Mouse (Mus musculus) bone marrow macrophage, adult 2 months (primary cell): Measurements from ENCODE around the gene Gm3696. TPM values are rescaled to one million over a fixed set of nuclear protein-coding genes. Genes with fewer than 3 reads are reported as not detected.
"Not testable (repeated sequence)": the region's sequence is repeated elsewhere in the genome, so short reads cannot be mapped to it uniquely, and the experiment has no call there.

Experiments
- H3K27ac ChIP-seq: 2 replicates; pipeline ENCODE4 v1.5.1; 2012; ENCODE audit warnings: low read depth, low read length; ENCODE audit not compliant: insufficient read depth
- H3K4me1 ChIP-seq: 2 replicates; pipeline ENCODE4 v1.6.1; 2012; ENCODE audit warnings: low read length; ENCODE audit not compliant: control insufficient read depth, insufficient read depth
- H3K4me3 ChIP-seq: 2 replicates; pipeline ENCODE4 v1.5.1; 2012; ENCODE audit warnings: mild to moderate bottlenecking, low read length, moderate library complexity; ENCODE audit not compliant: insufficient read depth
- polyA plus RNA-seq: library from polyadenylated mRNA; stranded (reverse); fragments of >200 nt; gene quantifications from 2 replicates; pipeline ENCODE4 v1.2.4, GENCODE M21; 2012; ENCODE audit not compliant: missing spikeins, insufficient read depth, insufficient read length

Gm3696 gene
- not detected in 2 replicates for polyA plus RNA-seq

GRCm38 (mm10) chr14:7100521-7100920 is at the start of gene Gm3696:
Gm3696 (minus strand) TSS chr14:7100621.
- H3K27ac ChIP-seq, H3K4me3 ChIP-seq, H3K4me1 ChIP-seq: not testable (repeated sequence)

- not testable (repeated sequence) for H3K27ac ChIP-seq, H3K4me3 ChIP-seq, H3K4me1 ChIP-seq
Observed at GRCm38 (mm10) chr14:7125312-7125711, 24.9 kb upstream of the Gm3696 start, which contains the start of gene Gm6676. Gm6676 (minus strand) TSS chr14:7125412.

GRCm38 (mm10) chr14:7105124-7105802 is 4.8 kb upstream of the Gm3696 start:
- H3K4me3 ChIP-seq, H3K4me1 ChIP-seq, H3K27ac ChIP-seq: not testable (repeated sequence)

GRCm38 (mm10) chr14:7044870-7045269 is 55.6 kb downstream of the Gm3696 start, which contains the start of gene Gm3685:
Gm3685 (minus strand) TSS chr14:7044970.
- H3K4me1 ChIP-seq, H3K27ac ChIP-seq, H3K4me3 ChIP-seq: not testable (repeated sequence)

Other genes starting within 250 kb of the Gm3696 start
- gene Gm3667, start 210.7 kb downstream of the Gm3696 start, polyA plus RNA-seq: not detected in 2 replicates
- gene Gm6356, start 126.8 kb downstream of the Gm3696 start, polyA plus RNA-seq: not detected in 2 replicates
- gene Gm10406, start 73.2 kb downstream of the Gm3696 start, polyA plus RNA-seq: not detected in 2 replicates
- not detected in 2 replicates for gene Gm3685, start 55.7 kb downstream of the Gm3696 start, polyA plus RNA-seq
- gene Gm6676, start 24.8 kb upstream of the Gm3696 start, polyA plus RNA-seq: not detected in 2 replicates
- gene Gm3512, start 73.9 kb upstream of the Gm3696 start, polyA plus RNA-seq: not detected in 2 replicates
- not detected in 2 replicates for gene Gm16434, start 93.9 kb upstream of the Gm3696 start, polyA plus RNA-seq
- gene Gm3727, start 164.1 kb upstream of the Gm3696 start, polyA plus RNA-seq: not detected in 2 replicates
- gene Gm3739, start 214.4 kb upstream of the Gm3696 start, polyA plus RNA-seq: not detected in 2 replicates
- gene Gm5797, start 231.8 kb upstream of the Gm3696 start, polyA plus RNA-seq: not detected in 2 replicates